Mouse (Mus musculus) stomach, embryonic 14.5 days (tissue): Measurements from ENCODE around the gene Cdk10. TPM values are rescaled to one million over a fixed set of nuclear protein-coding genes. Genes with fewer than 3 reads are reported as not detected.

Source experiments
- ATAC-seq: fragments of 200-750 bp; cut with Nextera tagmentation; 2 replicates; pipeline ENCODE4 v1.8.0; 2017; ENCODE audit warnings: low read depth, moderate TSS enrichment; ENCODE audit not compliant: insufficient number of reproducible peaks, insufficient read depth, low FRiP score
- H3K27ac ChIP-seq: fragments of 300-500 bp; sonication (generic); 2 replicates; pipeline ENCODE4 v1.5.1; 2014; ENCODE audit warnings: mild to moderate bottlenecking, low read length, moderate library complexity, mixed read lengths
- H3K27me3 ChIP-seq: fragments of 300-500 bp; sonication (generic); 2 replicates; pipeline ENCODE4 v1.6.1; 2014; ENCODE audit warnings: low read length, control low read depth, mixed read lengths; ENCODE audit not compliant: control insufficient read depth, insufficient read depth
- H3K36me3 ChIP-seq: fragments of 300-500 bp; sonication (generic); 2 replicates; pipeline ENCODE4 v1.6.1; 2014; ENCODE audit warnings: mild to moderate bottlenecking, control low read depth, low read length, moderate library complexity, mixed read lengths; ENCODE audit not compliant: control insufficient read depth, insufficient read depth
- H3K4me1 ChIP-seq: fragments of 300-500 bp; sonication (generic); 2 replicates; pipeline ENCODE4 v1.6.1; 2014; ENCODE audit warnings: low read length, control low read depth, mixed read lengths; ENCODE audit not compliant: control insufficient read depth, insufficient read depth
- H3K4me2 ChIP-seq: fragments of 300-500 bp; sonication (generic); replicated peaks from 2 replicates; pipeline ENCODE4 v1.6.1; 2014; ENCODE audit warnings: low read depth, low read length, control low read depth
- H3K4me3 ChIP-seq: fragments of 300-500 bp; sonication (generic); 2 replicates; pipeline ENCODE4 v1.5.1; 2014; ENCODE audit warnings: low read depth, low read length, control low read depth
- H3K9ac ChIP-seq: fragments of 300-500 bp; sonication (generic); replicated peaks from 2 replicates; pipeline ENCODE4 v1.6.1; 2014; ENCODE audit warnings: low read depth, mild to moderate bottlenecking, control low read depth, low read length, moderate library complexity, mixed read lengths
- H3K9me3 ChIP-seq: fragments of 300-500 bp; sonication (generic); 2 replicates; pipeline ENCODE4 v1.6.1; 2016; ENCODE audit warnings: low read depth, low read length, control low read depth; ENCODE audit not compliant: control insufficient read depth
- WGBS: fragments of 180-500 bp; shearing (Covaris S2); extraction: QIAGEN DNeasy Blood & Tissue Kit; methylation state at CpG from one replicate; pipeline ENCODE4 v1.1.7; 2014; 5-methylcytosine and 5-hydroxymethylcytosine counted together
- polyA plus RNA-seq: library from polyadenylated mRNA; unstranded; fragments of >200 nt; fragmentation: Nextera tagmentation; extraction: Ambion mirVana; gene quantifications from 2 replicates; pipeline ENCODE4 v1.2.1, GENCODE M21; 2014

The Cdk10 gene
- polyA plus RNA-seq, 1 experiment from 2014 or later, result 37.5 TPM

DNA sequence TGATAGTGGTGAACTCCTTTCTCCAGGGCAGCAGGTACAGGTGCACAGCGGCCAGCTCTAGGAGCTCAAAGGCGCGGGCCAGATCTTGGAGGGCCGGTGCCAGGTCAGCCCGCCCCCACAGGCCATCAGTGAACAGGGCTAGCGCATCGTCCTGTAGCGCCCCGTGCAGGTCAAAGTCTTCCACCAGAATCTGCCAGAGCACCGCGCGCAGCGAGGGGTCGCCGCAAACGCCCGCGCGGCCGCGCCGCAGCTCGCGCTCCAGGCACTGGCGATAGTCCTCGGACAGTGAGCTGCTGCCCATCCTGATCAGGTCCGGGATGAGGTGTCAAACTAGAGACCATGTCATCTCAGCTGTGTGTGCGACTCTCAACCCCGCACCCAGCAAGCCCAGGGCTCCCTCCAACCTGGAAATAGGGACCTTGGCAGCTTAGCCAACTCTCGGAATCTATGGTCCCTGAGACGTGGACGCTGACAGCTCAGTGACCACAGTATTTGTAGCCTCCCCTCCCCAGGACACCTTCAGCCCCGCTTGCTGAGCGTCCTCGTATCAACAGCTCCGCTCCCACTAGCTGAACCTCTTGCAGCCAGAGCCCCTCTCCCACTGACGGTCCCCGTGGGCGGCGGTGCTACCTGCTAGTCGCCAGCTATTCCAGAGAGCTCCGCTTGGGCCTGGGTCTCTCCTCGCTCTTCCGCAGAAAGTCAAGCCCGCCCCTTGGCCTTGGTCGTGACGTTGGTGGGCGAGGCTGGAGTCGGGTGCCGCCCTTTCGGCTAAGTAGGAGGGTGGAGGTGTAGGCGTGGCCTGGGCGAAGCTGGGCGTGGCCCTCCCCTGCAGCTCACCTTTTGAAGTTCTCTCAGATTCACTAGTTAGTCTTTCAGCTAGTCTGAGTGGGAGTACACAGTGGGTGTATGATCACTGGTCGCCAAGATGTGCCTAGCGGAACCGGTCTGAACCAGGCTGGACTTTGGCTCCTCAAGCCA, 11.2 kb downstream of the Cdk10 start, which contains the start of gene Spata2l:
Spata2l (minus strand) TSS at position 714 of the 978 bp plus-strand sequence.
- WGBS, result 2% methylated on average over 57 of the region's 57 CpGs
- H3K9ac ChIP-seq, result peak within 1 kb of the TSS; percentile 52
- H3K4me1 ChIP-seq, result peaks cover 9% of the 10 kb centered on the region; the same call in 1 of the 2 replicates
- H3K4me2 ChIP-seq, result peak within 1 kb of the TSS; percentile 97
- ATAC-seq, result peak; percentile 86
- H3K27ac ChIP-seq, result no peak within 1 kb of the TSS
- H3K4me3 ChIP-seq, result peak within 1 kb of the TSS; percentile 51
- no peaks in the 10 kb centered on the region for H3K9me3 ChIP-seq
- H3K27me3 ChIP-seq, result no peaks in the 10 kb centered on the region
- no peaks in the 10 kb centered on the region for H3K36me3 ChIP-seq

DNA sequence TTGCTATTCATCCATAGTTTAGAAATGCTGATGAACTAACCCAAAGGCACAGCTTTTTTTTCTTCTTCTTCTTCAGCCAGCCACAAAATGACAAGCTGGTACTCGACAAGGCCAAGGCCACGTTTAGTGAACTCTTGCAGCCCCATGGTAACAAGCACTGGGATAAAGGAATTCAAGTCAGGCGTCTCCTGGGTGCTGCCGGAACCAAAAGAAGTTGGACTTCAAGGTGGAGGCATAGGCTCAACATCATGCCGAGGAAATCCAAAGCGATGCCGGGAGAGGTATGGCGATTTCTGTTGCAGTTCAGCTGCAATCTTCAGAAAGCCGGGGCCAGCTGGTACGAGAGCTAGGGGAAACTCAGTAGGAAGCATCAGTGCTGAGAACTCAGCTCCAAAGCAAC, 14.8 kb downstream of the Cdk10 start:
- H3K9me3 ChIP-seq, result no peaks in the 10 kb centered on the region
- peaks cover 11% of the 10 kb centered on the region for H3K36me3 ChIP-seq
- ATAC-seq, result no peak
- peaks cover 9% of the 10 kb centered on the region; the same call in 1 of the 2 replicates for H3K4me1 ChIP-seq
- WGBS, result 88% methylated on average over 10 of the region's 10 CpGs
- no peak overlapping the region for H3K27ac ChIP-seq
- H3K9ac ChIP-seq, result no peak overlapping the region
- H3K27me3 ChIP-seq, result no peaks in the 10 kb centered on the region
- H3K4me3 ChIP-seq, result no peak overlapping the region
- no peak overlapping the region for H3K4me2 ChIP-seq

DNA sequence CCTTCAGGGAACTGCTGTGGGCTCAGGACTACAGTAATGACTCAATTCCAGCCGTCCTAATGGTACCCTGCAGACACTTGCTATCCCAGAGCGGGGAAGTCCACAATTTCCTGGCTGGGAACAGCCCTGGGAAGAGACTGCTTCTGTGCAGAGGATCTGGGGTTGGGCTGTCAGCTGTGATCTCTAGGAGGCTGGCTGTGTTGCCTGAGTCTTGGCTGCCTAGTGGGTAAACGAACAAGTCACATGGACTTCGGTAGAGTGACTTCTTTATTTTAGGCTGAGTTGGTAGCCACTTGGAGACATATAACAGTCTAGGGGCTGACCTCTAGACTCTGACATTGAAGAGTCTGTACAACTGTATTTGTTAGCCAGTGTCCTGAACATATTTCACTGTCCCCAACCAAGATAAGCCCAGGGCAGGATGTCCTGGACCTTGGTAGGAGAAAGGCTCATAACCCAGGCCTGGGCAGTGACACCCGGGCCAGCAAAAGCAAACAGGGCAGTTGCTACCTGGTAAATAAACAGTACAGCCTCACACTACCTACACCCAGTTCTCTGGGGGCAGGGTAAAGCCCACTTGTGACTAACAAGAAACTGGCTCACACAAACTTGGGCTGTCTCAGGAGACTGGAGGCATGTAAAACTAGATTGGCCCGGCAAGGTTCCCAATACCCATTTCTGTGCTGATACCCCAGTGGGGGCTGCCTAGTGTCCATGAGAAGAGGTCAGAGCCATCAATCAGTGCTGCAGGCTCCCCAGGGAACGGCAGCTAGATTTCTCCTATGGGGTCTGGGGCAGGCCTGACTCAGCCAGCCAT, 17.7 kb downstream of the Cdk10 start:
- no peak overlapping the region for H3K4me2 ChIP-seq
- H3K27me3 ChIP-seq, result no peaks in the 10 kb centered on the region
- no peak for ATAC-seq
- H3K9me3 ChIP-seq, result no peaks in the 10 kb centered on the region
- H3K36me3 ChIP-seq, result peaks cover 39% of the 10 kb centered on the region
- H3K4me3 ChIP-seq, result no peak overlapping the region
- H3K27ac ChIP-seq, result no peak overlapping the region
- H3K4me1 ChIP-seq, result no peaks in the 10 kb centered on the region
- H3K9ac ChIP-seq, result no peak overlapping the region
- 77% methylated on average over 7 of the region's 7 CpGs for WGBS

DNA sequence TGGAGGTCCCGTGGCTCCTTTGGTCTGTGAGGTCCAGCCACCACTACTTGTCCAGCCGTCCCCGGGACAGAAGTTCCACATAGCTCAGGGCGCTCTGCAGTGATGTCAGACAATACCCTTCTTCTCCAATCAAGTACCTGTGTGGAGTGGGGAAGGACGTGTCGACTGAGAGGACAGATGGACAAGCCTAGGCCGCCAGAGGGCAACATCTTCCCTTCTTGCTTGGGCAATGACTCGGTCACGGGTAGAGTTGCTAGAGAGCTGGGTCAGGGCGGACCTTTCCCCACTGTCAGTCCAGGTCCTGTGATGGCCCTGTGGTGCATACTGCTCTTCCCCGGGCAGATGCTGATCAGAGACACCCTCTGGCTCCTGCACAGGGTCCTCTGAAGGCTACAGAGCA, 18.4 kb downstream of the Cdk10 start:
- Histone ChIP-seq H3K36me3 (peaks cover 45% of the 10 kb centered on the region), H3K9ac (no peak overlapping the region), H3K4me3 (no peak overlapping the region), H3K27ac (no peak overlapping the region), H3K9me3 (no peaks in the 10 kb centered on the region), H3K27me3 (no peaks in the 10 kb centered on the region), H3K4me2 (no peak overlapping the region), H3K4me1 (no peaks in the 10 kb centered on the region)
- WGBS, result 70% methylated on average over 11 of the region's 11 CpGs
- no peak for ATAC-seq

DNA sequence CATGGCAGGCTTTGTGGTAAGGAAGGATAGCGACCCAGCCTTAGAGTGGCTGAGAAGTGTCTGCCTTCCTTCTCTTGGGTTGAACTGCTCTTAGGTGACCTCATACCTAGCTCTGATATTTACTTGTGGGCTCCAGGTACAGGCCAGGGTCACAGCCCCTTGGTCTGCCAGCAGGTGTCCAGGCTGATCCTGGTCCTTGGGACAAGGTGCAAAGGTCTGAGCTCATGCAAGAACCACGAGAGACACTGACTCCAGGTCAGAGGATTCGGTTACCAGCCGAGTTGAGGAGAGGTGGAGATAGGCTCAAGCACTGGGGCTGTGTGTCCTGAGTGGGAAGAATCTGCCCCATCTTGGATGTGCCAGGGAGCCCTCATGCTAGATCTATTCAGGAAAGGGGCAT, 19.7 kb downstream of the Cdk10 start:
- Histone ChIP-seq H3K4me3 (no peak overlapping the region), H3K4me2 (no peak overlapping the region), H3K4me1 (no peaks in the 10 kb centered on the region), H3K9me3 (no peaks in the 10 kb centered on the region), H3K27me3 (no peaks in the 10 kb centered on the region), H3K36me3 (peaks cover 54% of the 10 kb centered on the region), H3K27ac (no peak overlapping the region), H3K9ac (no peak overlapping the region)
- WGBS, result 87% methylated on average over 4 of the region's 4 CpGs
- ATAC-seq, result no peak

DNA sequence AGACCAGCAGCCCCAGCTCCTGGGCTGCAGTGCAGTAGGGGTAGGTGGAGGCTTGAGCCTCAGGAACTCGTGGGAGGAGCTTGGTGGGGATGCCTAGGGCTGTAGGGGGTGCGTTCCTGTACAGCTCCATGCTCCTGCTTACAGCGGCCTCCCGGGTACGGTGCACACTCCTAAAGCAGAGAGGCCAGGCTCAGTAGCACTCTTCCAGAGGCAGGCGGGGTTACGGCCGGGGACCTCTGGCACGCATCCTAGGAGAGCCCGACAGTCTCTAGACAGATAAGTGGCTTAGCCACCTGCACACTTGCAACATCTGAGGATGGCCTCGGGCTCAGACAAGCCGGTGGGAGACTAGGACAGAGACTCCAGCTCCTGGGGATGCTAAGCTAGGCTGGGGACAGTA, 20.9 kb downstream of the Cdk10 start:
- 86% methylated on average over 12 of the region's 12 CpGs for WGBS
- H3K9me3 ChIP-seq, result no peaks in the 10 kb centered on the region
- peaks cover 61% of the 10 kb centered on the region for H3K36me3 ChIP-seq
- no peak overlapping the region for H3K4me3 ChIP-seq
- no peak overlapping the region for H3K27ac ChIP-seq
- no peak for ATAC-seq
- no peak overlapping the region for H3K9ac ChIP-seq
- H3K4me1 ChIP-seq, result no peaks in the 10 kb centered on the region
- no peaks in the 10 kb centered on the region for H3K27me3 ChIP-seq
- H3K4me2 ChIP-seq, result no peak overlapping the region

DNA sequence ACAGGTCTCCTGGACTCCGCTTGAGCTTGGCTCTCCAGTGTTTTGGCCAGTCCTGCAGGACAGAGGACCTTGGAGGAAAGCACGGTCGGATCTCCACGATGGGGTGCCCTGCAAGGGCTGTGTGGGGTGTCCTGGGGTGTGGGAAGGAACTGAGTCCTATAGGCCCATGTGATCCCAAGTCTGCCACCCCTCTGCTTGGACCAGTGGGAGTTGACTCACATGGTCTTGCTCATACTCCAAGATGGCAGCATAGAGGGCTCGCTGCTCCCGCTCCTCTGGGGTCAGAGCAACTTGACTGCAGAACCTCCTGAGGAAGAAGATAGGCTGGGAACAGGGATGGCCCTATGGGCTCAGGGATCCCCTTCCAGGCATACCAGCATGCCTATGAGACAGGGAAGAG, 23.1 kb downstream of the Cdk10 start:
- 97% methylated on average over 6 of the region's 6 CpGs for WGBS
- no peak overlapping the region for H3K4me3 ChIP-seq
- H3K4me2 ChIP-seq, result no peak overlapping the region
- peaks cover 69% of the 10 kb centered on the region for H3K36me3 ChIP-seq
- H3K4me1 ChIP-seq, result no peaks in the 10 kb centered on the region
- no peak overlapping the region for H3K9ac ChIP-seq
- H3K9me3 ChIP-seq, result no peaks in the 10 kb centered on the region
- no peak for ATAC-seq
- no peaks in the 10 kb centered on the region for H3K27me3 ChIP-seq
- no peak overlapping the region for H3K27ac ChIP-seq

DNA sequence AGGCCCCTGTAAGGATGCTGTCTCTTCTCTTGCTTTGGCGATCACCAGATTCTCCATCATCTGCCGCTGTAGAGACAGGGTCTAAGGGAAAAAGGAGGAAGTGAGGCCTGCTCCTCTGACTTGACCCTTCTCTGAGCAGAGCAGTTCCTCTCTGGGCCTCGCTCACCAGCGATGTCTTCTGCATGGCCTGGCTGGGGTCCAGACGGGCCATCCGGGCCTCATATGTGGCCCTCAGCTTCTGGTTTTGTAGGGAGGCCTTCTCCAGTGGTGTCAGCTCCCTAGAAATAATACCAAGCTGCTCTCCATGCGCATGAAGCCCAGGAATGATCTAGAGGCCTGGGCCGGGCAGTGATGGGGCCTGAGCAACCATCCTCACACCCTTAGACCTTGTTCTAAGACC, 24.0 kb downstream of the Cdk10 start:
- WGBS, result 94% methylated on average over 8 of the region's 8 CpGs
- H3K4me1 ChIP-seq, result peaks cover 5% of the 10 kb centered on the region; the same call in 1 of the 2 replicates
- H3K4me2 ChIP-seq, result no peak overlapping the region
- H3K27me3 ChIP-seq, result no peaks in the 10 kb centered on the region
- ATAC-seq, result no peak
- no peak overlapping the region for H3K4me3 ChIP-seq
- no peak overlapping the region for H3K9ac ChIP-seq
- H3K9me3 ChIP-seq, result no peaks in the 10 kb centered on the region
- H3K27ac ChIP-seq, result no peak overlapping the region
- H3K36me3 ChIP-seq, result peaks cover 65% of the 10 kb centered on the region
